Mouse (Mus musculus) limb, embryonic 12.5 days (tissue): ENCODE measurements around the gene Sarnp. TPM values are rescaled to one million over a fixed set of nuclear protein-coding genes. Genes with fewer than 3 reads are reported as not detected.
A peak's percentile ranks its signal among the peaks of the same experiment; 100 is the strongest.
"Not testable (repeated sequence)": the region's sequence is repeated elsewhere in the genome, so short reads cannot be mapped to it uniquely, and the experiment has no call there.

ENCODE experiments used
- ATAC-seq: fragments of 200-750 bp; cut with Nextera tagmentation; 2 replicates; pipeline ENCODE4 v1.8.0; 2017; ENCODE audit warnings: low read depth, moderate TSS enrichment; ENCODE audit not compliant: insufficient number of reproducible peaks, insufficient read depth, low FRiP score, low TSS enrichment
- H3K27ac ChIP-seq: fragments of 300-500 bp; sonication (generic); 2 replicates; pipeline ENCODE4 v1.5.1; 2016; ENCODE audit warnings: mild to moderate bottlenecking, moderate library complexity
- H3K27me3 ChIP-seq: fragments of 300-500 bp; sonication (generic); 2 replicates; pipeline ENCODE4 v1.6.1; 2016; ENCODE audit warnings: mild to moderate bottlenecking, moderate library complexity
- H3K36me3 ChIP-seq: fragments of 300-500 bp; sonication (generic); 2 replicates; pipeline ENCODE4 v1.6.1; 2016; ENCODE audit warnings: mild to moderate bottlenecking, moderate library complexity
- H3K4me1 ChIP-seq: fragments of 300-500 bp; sonication (generic); replicated peaks from 2 replicates; pipeline ENCODE4 v1.6.1; 2016
- H3K4me2 ChIP-seq: fragments of 300-500 bp; sonication (generic); 2 replicates; pipeline ENCODE4 v1.6.1; 2016; ENCODE audit warnings: mild to moderate bottlenecking, moderate library complexity
- H3K4me3 ChIP-seq: fragments of 300-500 bp; sonication (generic); replicated peaks from 2 replicates; pipeline ENCODE4 v1.5.1; 2016; ENCODE audit warnings: mild to moderate bottlenecking
- H3K9ac ChIP-seq: fragments of 300-500 bp; sonication (generic); replicated peaks from 2 replicates; pipeline ENCODE4 v1.6.1; 2016; ENCODE audit warnings: mild to moderate bottlenecking, moderate library complexity
- H3K9me3 ChIP-seq: fragments of 300-500 bp; sonication (generic); 2 replicates; pipeline ENCODE4 v1.6.1; 2016; ENCODE audit warnings: mild to moderate bottlenecking, moderate library complexity
- whole genome bisulfite sequencing: fragments of 180-500 bp; shearing (Covaris S2); methylation state at CpG from one replicate; pipeline ENCODE4 v1.1.7; 2016; 5-methylcytosine and 5-hydroxymethylcytosine counted together
- polyA plus RNA-seq: library from polyadenylated mRNA; unstranded; fragments of >200 nt; fragmentation: Nextera tagmentation; extraction: Ambion mirVana; gene quantifications from 2 replicates; pipeline ENCODE4 v1.2.1, GENCODE M21; 2016

Gene Sarnp
- polyA plus RNA-seq, 1 experiment from 2014 or later = 241 TPM

DNA sequence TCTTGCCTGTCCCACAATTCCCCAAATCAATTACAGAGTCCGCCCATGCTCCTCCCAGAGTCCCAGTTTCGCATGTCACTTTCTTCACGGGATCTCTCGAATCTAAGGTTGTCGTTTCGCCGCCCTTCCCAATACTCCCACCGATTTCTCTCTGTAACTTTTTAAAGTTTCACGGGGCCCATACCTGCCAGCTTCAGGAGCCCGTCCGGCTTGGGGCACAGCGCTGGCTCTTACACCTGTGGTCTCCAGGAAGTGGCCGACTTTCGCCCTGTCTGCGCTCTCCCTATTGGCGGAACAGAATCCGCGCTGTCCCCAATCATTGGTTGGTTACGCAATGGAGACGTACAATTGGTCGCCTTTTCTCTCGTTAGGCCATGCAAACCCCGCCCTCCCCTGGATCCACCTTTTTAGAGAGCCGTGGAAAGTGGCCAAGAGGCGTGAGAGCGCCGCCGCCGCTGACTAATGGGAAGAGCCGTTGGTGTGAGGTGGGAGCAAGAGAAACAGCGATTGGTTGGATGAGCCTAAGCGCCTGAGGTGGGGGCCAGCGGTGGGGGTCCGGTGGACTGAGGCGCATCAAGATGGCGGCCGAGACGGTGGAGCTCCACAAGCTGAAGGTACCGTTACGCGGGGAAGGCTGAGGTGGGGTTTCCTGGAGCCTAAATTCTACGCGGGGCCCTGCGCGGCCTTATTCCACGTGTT lies 4.4 kb downstream of the Sarnp start, which contains the start of gene Ormdl2:
Gene Ormdl2, minus strand, starts transcription at position 288 of the 699 bp plus-strand sequence.
- H3K9me3 ChIP-seq = no peaks in the 10 kb centered on the region
- H3K9ac ChIP-seq = peak within 1 kb of the TSS; percentile 79
- no peaks in the 10 kb centered on the region for H3K27me3 ChIP-seq
- H3K4me1 ChIP-seq = peaks cover 15% of the 10 kb centered on the region
- peak within 1 kb of the TSS; percentile 82 for H3K4me3 ChIP-seq
- peak; percentile 100 for ATAC-seq
- H3K27ac ChIP-seq = peak within 1 kb of the TSS; percentile 60; the same call in 1 of the 2 replicates
- H3K36me3 ChIP-seq = peaks cover 45% of the 10 kb centered on the region
- WGBS = under 1% methylated on average over 46 of the region's 46 CpGs
- H3K4me2 ChIP-seq = peak within 1 kb of the TSS; percentile 85

DNA sequence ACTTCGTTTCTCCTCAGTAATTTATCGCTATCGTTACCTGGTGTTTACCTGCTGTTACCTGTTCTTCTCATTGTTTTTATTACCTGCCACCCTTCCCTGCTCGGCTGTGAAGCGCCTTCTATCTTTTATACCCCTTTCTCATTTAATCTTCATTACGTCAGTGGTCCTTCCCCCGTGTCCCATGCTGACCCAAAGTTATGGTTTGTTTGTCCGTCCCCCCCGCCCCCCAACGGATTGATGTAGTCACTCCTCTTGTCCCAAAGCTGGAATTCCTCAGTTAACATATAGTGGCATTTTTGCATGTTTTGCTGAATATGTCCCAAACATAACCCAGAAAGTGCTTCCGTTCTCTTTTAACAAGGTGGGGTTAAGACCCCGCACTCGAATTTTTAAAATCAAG lies 5.0 kb downstream of the Sarnp start:
- ATAC-seq = no peak
- WGBS = 4% methylated on average over 13 of the region's 13 CpGs
- Histone ChIP-seq H3K9ac (peak overlapping the region; percentile 79), H3K27me3 (no peaks in the 10 kb centered on the region), H3K36me3 (peaks cover 44% of the 10 kb centered on the region), H3K4me1 (peaks cover 15% of the 10 kb centered on the region), H3K4me2 (peak overlapping the region; percentile 85), H3K9me3 (no peaks in the 10 kb centered on the region), H3K4me3 (peak overlapping the region; percentile 82), H3K27ac (peak overlapping the region; percentile 60; the same call in 1 of the 2 replicates)

DNA sequence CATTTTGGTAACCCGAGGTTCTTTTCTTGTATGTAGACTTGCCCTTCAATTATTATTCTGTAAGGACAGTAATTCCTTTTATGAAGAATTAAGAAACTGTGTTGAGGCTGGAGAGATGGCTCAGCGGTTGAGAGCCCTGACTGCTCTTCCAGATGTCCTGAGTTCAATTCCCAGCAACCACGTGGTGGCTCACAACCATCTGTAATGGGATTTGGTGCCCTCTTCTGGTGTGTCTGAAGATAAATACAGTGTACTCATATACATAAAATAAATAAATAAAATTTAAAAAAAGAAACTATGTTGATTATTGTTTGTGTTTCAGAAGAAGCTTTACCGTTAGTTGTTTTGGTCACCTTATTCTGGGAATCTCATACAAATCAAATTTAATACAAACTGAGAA lies 6.0 kb downstream of the Sarnp start:
- Histone ChIP-seq H3K4me3 (peak overlapping the region; percentile 82), H3K36me3 (peaks cover 44% of the 10 kb centered on the region), H3K4me2 (peak overlapping the region; percentile 85), H3K4me1 (peaks cover 15% of the 10 kb centered on the region)
- WGBS = 77% methylated on average over 4 of the region's 4 CpGs
- H3K27me3 ChIP-seq, H3K9me3 ChIP-seq, H3K27ac ChIP-seq, ATAC-seq, H3K9ac ChIP-seq: not testable (repeated sequence)

DNA sequence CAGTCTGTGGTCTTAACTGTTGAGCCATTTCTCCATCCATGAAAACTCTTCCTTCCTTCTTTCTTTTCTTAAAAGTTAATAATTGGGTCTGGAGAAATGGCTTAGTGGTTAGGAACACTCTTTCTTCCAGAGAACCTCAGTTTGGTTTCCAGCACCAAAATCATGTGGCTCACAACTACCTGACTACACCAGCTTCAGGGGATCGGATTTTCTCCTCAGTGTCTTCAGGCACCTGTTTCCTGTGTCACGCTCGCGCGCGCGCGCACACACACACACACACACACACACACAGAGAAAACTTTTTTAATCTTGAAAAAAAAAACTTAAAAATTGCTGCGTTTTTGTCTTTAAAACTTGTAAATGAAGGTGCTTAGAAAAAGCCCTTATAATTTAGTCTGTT lies 6.7 kb downstream of the Sarnp start:
- Histone ChIP-seq H3K4me2 (no peak overlapping the region), H3K9me3 (no peaks in the 10 kb centered on the region), H3K27me3 (no peaks in the 10 kb centered on the region), H3K4me1 (peaks cover 15% of the 10 kb centered on the region), H3K9ac (no peak overlapping the region), H3K27ac (no peak overlapping the region), H3K36me3 (peaks cover 43% of the 10 kb centered on the region), H3K4me3 (no peak overlapping the region)
- 98% methylated on average over 9 of the region's 9 CpGs for WGBS
- ATAC-seq = no peak

DNA sequence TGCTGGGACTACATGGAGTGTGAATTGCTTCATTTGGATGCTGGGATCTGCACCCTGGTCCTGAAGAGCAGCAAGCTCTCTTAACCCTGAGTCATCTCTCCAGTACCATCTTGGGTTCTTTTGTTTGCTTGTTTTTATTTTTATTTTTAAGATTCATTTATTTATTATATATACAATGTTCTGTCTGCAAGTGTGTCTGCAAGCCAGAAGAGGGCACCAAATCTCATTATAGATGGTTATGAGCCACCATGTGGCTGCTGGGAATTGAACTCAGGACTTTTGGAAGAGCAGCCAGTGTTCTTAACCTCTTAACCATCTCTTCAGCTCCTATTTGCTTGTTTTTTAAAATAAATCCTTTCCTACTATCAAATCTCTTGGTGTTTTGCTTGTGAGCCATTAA lies 20.3 kb downstream of the Sarnp start:
- no peak overlapping the region for H3K4me2 ChIP-seq
- no peak for ATAC-seq
- no peaks in the 10 kb centered on the region for H3K9me3 ChIP-seq
- H3K27ac ChIP-seq = no peak overlapping the region
- H3K4me3 ChIP-seq = no peak overlapping the region
- peaks cover 85% of the 10 kb centered on the region for H3K36me3 ChIP-seq
- H3K27me3 ChIP-seq = no peaks in the 10 kb centered on the region
- H3K9ac ChIP-seq = no peak overlapping the region
- H3K4me1 ChIP-seq = no peaks in the 10 kb centered on the region

DNA sequence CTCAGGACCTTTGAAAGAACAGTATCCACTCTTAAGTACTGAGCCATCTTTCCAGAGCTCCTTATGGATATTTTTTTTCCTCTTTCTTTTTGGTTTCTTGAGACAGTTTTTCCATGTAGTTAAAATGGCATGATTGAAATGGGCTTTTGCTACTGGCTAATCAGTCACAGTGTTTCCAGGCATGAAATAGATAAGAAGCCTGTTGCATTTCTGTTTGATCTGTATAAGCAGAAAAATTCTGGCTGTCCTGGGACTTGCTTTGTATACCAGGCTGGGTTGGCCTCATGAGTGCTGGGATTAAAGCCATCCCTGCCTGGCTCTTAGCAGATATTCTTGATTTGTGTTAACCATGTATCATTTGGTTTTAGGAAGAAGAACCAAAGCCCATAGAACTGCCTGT lies 22.3 kb downstream of the Sarnp start:
- Histone ChIP-seq H3K27ac (no peak overlapping the region), H3K4me2 (no peak overlapping the region), H3K36me3 (peaks cover 83% of the 10 kb centered on the region), H3K9ac (no peak overlapping the region), H3K9me3 (no peaks in the 10 kb centered on the region), H3K27me3 (no peaks in the 10 kb centered on the region), H3K4me1 (no peaks in the 10 kb centered on the region), H3K4me3 (no peak overlapping the region)
- ATAC-seq = no peak

DNA sequence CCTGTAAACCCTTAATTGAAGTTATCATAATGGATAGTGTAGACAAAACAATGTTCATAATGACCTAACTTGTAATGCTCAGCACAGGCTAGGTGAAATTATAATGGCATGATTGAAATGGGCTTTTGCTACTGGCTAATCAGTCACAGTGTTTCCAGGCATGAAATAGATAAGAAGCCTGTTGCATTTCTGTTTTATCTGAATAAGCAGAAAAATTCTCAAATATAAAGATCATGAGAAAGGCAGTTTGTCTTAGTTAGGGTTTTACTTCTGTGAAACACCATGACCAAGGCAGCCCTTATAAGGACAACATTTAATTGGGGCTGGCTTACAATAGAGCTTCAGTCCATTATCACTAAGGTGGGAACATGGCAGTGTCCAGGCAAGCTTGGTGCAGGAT lies 23.5 kb downstream of the Sarnp start:
- no peak for ATAC-seq
- no peak overlapping the region for H3K9ac ChIP-seq
- peaks cover 78% of the 10 kb centered on the region for H3K36me3 ChIP-seq
- no peak overlapping the region for H3K4me2 ChIP-seq
- H3K9me3 ChIP-seq = no peaks in the 10 kb centered on the region
- no peak overlapping the region for H3K4me3 ChIP-seq
- H3K4me1 ChIP-seq = peaks cover 10% of the 10 kb centered on the region
- H3K27me3 ChIP-seq = no peaks in the 10 kb centered on the region
- H3K27ac ChIP-seq = no peak overlapping the region

DNA sequence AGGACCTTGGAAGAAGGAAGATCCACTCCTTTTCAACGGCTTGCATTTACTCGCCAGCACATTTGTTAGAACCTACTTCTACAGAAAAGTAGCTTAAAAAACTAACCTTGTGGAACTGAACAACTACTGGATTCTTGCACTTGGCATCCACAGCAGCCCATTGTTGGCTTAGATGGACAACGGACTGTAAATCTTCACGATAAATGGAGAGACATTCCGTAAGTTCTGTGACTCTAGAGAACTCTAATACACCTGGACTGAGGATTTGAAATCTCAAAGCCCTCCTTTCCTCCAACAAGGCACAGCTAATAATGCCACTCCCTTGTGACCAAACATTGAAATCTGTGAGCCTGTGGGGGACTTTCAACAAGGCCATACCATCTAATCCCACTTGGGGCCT lies 26.1 kb downstream of the Sarnp start:
- Histone ChIP-seq H3K27ac (no peak overlapping the region), H3K36me3 (peaks cover 77% of the 10 kb centered on the region), H3K27me3 (no peaks in the 10 kb centered on the region), H3K4me1 (peaks cover 17% of the 10 kb centered on the region), H3K4me3 (no peak overlapping the region), H3K4me2 (no peak overlapping the region), H3K9me3 (no peaks in the 10 kb centered on the region), H3K9ac (no peak overlapping the region)
- ATAC-seq = no peak
- WGBS = 93% methylated on average over 5 of the region's 5 CpGs

DNA sequence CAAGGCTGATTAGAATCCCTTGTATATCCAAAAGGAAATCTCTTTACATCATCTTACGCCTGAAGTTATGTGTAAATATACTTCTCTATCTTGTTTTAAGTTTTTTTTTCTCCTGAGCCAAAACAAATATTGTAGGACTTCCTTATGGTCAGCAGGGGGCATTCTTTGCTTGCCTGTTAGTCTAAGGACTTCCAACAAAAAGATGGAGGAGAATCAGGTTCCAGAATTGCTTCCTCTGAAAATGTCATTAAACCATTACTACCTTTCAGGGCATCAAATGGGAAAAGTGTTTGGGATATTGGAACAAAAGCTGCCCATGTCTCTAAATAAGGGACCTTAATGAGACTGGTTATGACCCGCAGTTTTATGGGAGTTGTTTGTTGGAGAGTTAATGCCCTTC lies 28.4 kb downstream of the Sarnp start:
- H3K27ac ChIP-seq = peak overlapping the region; percentile 64; the same call in 1 of the 2 replicates
- H3K9me3 ChIP-seq = no peaks in the 10 kb centered on the region
- ATAC-seq = peak; percentile 20; the same call in 1 of the 2 replicates
- H3K4me3 ChIP-seq = no peak overlapping the region
- H3K27me3 ChIP-seq = no peaks in the 10 kb centered on the region
- H3K9ac ChIP-seq = no peak overlapping the region
- H3K4me2 ChIP-seq = peak overlapping the region; percentile 31
- 50% methylated on average over 2 of the region's 2 CpGs for WGBS
- peaks cover 17% of the 10 kb centered on the region for H3K4me1 ChIP-seq
- H3K36me3 ChIP-seq = peaks cover 76% of the 10 kb centered on the region

DNA sequence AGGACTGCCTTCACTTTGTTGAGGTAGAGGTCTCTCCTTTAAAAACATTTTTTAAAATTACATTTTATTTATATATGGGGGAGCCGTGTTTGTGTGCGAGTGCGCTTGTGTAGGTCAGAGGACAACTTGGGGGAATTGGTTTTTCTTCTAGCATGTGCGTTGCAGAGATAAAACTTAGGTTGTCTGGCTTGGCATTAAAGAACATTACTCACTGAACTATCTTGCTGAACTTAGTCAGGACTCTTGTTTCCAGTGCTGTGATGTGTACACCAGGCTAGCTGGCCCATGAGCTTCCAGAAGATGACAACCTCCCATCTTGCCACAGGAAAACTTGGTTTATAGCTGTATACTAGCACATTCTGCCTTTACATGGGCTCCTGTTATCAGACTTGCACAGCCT lies 29.5 kb downstream of the Sarnp start:
- no peak for ATAC-seq
- H3K36me3 ChIP-seq = peaks cover 72% of the 10 kb centered on the region
- H3K9ac ChIP-seq = no peak overlapping the region
- H3K27me3 ChIP-seq = no peaks in the 10 kb centered on the region
- H3K4me3 ChIP-seq = no peak overlapping the region
- H3K9me3 ChIP-seq = no peaks in the 10 kb centered on the region
- H3K27ac ChIP-seq = no peak overlapping the region
- no peak overlapping the region for H3K4me2 ChIP-seq
- WGBS = 96% methylated on average over 4 of the region's 4 CpGs
- H3K4me1 ChIP-seq = peaks cover 17% of the 10 kb centered on the region

DNA sequence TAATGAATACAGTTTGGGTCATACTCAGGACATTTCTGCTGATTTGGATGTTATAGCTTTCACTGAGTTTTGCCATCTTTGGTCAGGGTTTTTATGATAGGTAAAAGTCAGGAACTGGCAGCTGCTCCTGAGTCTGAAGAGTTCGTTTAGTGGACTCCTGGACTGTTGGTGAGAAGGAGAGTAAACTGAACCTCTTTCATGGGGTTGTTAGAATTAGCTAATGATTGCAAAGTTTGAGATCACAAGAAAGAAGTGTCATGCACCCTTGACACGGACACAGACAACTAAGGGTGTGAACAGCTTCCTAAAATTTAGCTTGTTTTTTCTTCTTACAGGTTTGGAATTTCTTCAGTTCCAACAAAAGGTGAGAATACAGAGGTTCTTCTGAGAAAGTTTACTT lies 31.3 kb downstream of the Sarnp start:
- no peak overlapping the region for H3K9ac ChIP-seq
- H3K9me3 ChIP-seq = no peaks in the 10 kb centered on the region
- no peaks in the 10 kb centered on the region for H3K27me3 ChIP-seq
- peaks cover 63% of the 10 kb centered on the region for H3K36me3 ChIP-seq
- peaks cover 17% of the 10 kb centered on the region for H3K4me1 ChIP-seq
- no peak overlapping the region for H3K4me3 ChIP-seq
- WGBS = 64% methylated on average over 2 of the region's 2 CpGs
- ATAC-seq = no peak
- H3K4me2 ChIP-seq = no peak overlapping the region
- no peak overlapping the region for H3K27ac ChIP-seq

DNA sequence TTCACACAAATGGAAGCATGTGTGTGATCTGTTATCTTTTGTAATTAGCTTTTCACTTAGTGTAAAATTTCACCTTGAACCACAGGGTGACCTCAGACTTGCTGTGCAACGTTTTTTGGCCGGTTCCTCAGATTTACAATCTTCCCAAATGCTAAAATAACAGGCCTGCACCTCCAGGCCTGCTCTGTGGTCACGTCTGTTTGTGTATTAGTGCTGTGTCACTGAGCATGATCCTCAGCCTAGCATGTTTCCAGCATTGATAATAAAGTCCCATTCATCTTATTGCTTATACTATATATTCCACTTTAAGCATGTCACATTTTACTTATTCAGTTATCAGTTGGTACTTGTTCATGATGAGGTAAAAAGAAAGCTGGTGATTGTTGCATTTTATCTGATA lies 33.2 kb downstream of the Sarnp start:
- no peak for ATAC-seq

More for the DNA sequence above, 33.2 kb downstream of the Sarnp start:
- no peak overlapping the region for H3K9ac ChIP-seq
- no peak overlapping the region for H3K27ac ChIP-seq
- no peaks in the 10 kb centered on the region for H3K27me3 ChIP-seq
- H3K36me3 ChIP-seq = peaks cover 62% of the 10 kb centered on the region
- no peak overlapping the region for H3K4me3 ChIP-seq
- no peak overlapping the region for H3K4me2 ChIP-seq
- WGBS = 68% methylated on average over 3 of the region's 3 CpGs
- no peaks in the 10 kb centered on the region for H3K9me3 ChIP-seq
- peaks cover 8% of the 10 kb centered on the region for H3K4me1 ChIP-seq
